Mouse (Mus musculus): ENCODE measurements around the gene Ovol3. TPM values are rescaled to one million over a fixed set of nuclear protein-coding genes. Genes with fewer than 3 reads are reported as not detected.
"Not testable (repeated sequence)": the region's sequence is repeated elsewhere in the genome, so short reads cannot be mapped to it uniquely, and the experiment has no call there.

Gene Ovol3
- total RNA-seq, 1 experiment from 2014 or later: not detected

DNA sequence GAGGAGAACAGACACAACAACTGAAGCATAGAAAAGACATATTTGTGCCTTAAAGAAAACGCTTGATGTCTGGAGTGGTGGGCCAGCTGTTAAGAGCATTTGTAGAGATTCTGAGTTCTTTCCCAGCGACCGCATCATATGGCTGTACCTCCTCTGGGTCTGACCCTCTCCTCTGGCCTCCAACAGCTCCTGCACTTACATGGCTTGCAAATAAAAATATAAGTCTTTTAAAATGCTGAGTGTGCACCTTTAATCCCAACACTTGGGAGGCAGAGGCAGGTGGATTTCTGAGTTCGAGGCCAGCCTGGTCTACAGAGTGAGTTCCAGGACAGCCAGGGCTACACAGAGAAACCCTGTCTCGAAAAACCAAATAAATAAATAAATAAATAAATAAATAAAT, 34.9 kb downstream of the Ovol3 start:
- ATAC-seq (replicated peaks in 1 of 2; ENCODE audit: insufficient read depth in 1 of 2, low FRiP score in 2 of 2, low TSS enrichment in 1 of 2, low read depth in 1 of 2, poor library complexity in 2 of 2, severe bottlenecking in 2 of 2): not testable (repeated sequence)

DNA sequence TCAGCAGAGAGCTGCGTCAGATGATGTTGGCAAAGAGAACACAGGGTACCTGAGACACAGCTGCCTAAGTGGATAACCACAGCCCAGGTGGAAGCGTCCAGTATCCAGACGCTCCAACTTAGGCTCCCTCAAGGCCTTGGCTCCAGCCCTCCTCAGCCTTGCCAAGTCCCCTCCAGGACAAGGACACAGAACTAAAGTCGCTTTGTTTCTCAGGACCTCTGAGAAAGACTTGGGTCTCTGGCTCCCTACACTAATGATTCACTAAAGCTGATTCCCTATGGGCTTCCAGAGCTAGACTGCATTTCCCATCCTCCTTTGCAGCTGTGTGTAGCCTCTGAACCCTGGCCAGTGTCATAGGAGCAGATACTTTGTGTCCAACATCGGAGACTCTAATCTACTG, 35.3 kb downstream of the Ovol3 start:
- no peak for ATAC-seq (replicated peaks in 1 of 2; ENCODE audit: insufficient read depth in 1 of 2, low FRiP score in 2 of 2, low TSS enrichment in 1 of 2, low read depth in 1 of 2, poor library complexity in 2 of 2, severe bottlenecking in 2 of 2)

DNA sequence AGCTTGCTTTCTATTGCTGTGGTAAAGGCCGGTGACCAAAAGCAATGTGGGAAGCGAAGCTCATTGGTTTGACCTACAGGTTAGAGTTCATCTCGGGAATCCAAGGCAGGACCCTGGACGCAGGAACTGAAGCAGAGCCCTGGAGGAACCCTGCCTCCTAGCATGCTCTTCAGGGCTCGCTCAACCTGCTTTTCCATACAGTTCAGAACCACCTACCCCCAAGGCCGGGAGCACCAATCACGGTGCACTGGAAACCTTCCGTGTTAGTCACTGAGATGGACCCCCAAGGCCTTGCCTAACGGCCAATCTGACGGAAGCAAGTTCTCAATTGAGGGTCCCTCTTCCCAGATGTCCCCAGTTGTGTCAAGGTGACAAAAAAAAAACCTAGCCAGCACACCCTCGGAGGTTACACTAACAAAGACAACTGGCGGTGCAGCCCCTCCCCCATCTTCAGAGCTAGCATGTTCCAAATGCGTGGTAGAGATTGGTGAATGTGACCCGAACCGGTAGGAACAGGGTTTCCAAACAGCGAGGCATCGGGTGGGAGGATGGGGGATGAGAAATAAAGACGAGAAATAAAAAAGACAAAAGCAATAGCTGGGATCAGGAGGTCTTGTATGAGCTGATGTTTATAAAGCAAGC, 35.9 kb downstream of the Ovol3 start:
- ATAC-seq (replicated peaks in 1 of 2; ENCODE audit: insufficient read depth in 1 of 2, low FRiP score in 2 of 2, low TSS enrichment in 1 of 2, low read depth in 1 of 2, poor library complexity in 2 of 2, severe bottlenecking in 2 of 2): no peak

- peak; percentile 66 to 78 for ATAC-seq (replicated peaks in 1 of 2; ENCODE audit: insufficient read depth in 1 of 2, low FRiP score in 2 of 2, low TSS enrichment in 1 of 2, low read depth in 1 of 2, poor library complexity in 2 of 2, severe bottlenecking in 2 of 2)
Observed at GRCm38 (mm10) chr7:30198481-30198971, 37.0 kb downstream of the Ovol3 start, which contains the start of gene Capns1. Capns1 (minus strand) TSS chr7:30198811.

DNA sequence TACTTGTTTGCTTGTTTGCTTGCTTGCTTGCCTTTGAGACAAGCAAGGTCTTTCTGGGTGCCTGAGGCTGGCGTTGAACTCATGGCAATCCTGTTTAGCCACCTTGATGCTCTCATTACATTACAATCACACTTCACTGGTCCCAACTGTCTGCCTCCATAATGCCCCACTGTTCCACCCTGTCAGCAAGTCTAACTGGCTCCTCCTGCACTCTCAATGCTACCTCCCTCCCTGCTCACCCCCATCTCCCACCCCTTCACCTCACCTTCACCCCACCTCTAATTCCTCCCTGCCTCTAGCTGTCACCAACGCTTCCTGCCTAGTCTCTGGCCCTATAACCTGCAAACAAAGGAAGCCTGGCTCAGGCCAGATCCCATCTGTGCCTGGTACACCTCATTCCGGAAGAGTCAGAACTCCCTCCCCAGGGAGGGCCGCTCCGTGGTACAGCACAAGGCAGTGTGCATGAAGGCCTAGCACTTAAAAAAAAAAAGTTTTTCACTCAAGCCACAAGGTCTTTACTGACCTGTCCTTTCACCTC, 37.9 kb downstream of the Ovol3 start:
- no peak for ATAC-seq (replicated peaks in 1 of 2; ENCODE audit: insufficient read depth in 1 of 2, low FRiP score in 2 of 2, low TSS enrichment in 1 of 2, low read depth in 1 of 2, poor library complexity in 2 of 2, severe bottlenecking in 2 of 2)

GRCm38 (mm10) chr7:30196171-30196570, 39.4 kb downstream of the Ovol3 start:
- no peak for ATAC-seq (replicated peaks in 1 of 2; ENCODE audit: insufficient read depth in 1 of 2, low FRiP score in 2 of 2, low TSS enrichment in 1 of 2, low read depth in 1 of 2, poor library complexity in 2 of 2, severe bottlenecking in 2 of 2)

DNA sequence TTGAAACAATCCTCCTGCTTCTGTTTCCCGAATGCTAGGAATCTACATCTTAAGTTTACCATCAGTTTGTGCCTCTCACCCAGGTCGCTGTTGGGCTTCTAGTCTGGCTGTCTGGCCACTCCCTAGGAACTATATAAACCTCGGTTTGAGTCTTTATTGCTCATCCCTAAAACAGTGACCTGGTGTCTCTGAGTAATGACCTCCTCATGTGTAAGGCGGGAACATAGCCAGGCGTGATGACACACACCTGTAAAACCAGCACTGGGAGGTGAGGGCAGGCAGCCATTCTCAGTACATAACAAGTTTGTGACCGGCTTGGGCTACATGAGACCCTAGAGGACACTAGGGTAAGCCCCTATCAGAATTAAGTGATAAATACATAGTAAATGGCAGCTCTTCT, 40.1 kb downstream of the Ovol3 start:
- ATAC-seq (replicated peaks in 1 of 2; ENCODE audit: insufficient read depth in 1 of 2, low FRiP score in 2 of 2, low TSS enrichment in 1 of 2, low read depth in 1 of 2, poor library complexity in 2 of 2, severe bottlenecking in 2 of 2): no peak

GRCm38 (mm10) chr7:30194884-30195283, 40.6 kb downstream of the Ovol3 start:
- ATAC-seq (replicated peaks in 1 of 2; ENCODE audit: insufficient read depth in 1 of 2, low FRiP score in 2 of 2, low TSS enrichment in 1 of 2, low read depth in 1 of 2, poor library complexity in 2 of 2, severe bottlenecking in 2 of 2): peak; percentile 85 to 87

DNA sequence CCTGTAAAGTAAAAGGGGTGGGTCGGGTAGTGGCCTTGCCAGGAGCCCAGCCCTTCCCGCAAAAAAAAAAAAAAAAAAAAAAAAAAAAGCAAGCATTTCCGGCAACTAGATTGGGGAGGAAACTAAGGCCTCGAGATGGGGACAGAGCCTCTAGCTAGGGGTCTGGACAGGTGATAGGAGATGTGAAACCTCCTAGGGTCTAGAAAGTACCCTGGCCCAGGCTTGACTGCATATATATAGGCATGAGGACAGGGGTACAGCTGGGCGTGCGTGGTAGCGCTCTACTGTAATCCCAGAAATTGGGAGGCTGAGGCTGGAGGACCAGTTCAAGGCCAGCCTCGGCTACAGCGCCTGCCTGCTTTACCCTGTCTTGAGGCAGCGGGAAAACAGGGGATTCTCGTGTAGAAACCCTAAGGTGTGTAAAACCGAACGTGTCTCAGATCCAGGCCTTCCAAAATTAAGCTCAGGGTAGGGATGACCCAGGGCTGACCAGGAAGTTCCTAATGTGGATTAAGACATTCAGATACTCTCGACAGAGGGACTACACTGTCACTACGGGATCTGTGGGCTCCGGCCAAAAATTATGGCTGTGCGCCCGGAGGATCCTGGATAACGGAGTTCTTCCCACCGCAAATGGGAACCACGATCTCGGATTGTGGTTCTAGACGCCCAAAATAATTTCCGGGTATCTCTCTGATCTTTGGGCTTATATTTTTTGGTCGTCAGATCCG, 41.3 kb downstream of the Ovol3 start:
- peak; percentile 8 to 17; a peak in 1 of 4 replicates for ATAC-seq (replicated peaks in 1 of 2; ENCODE audit: insufficient read depth in 1 of 2, low FRiP score in 2 of 2, low TSS enrichment in 1 of 2, low read depth in 1 of 2, poor library complexity in 2 of 2, severe bottlenecking in 2 of 2)

DNA sequence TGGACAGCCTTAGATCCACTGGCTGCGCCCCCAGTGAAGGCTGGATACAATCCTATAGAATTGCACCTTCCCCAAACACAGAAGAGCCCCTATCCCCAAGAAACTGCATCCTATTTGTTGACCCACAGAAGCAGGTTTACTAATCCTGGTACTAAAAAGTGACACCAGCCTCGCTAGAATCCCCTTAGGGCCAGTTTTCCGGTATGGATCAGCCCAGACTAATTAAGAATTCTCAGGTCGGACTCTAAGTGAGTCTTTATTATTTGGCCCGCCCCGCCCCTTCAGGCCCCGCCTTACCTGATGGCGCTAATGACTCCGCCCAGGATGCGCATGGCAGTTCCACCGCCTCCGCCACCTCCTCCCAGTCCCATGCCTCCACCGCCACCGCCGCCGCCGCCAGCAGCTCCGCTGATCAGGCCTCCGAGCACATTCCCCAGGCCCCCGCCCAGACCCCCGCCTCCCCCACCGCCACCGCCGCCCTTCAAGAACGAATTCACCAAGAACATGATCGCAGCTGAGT, 41.9 kb downstream of the Ovol3 start:
- peak; percentile 44 to 73; a peak in 3 of 4 replicates for ATAC-seq (replicated peaks in 1 of 2; ENCODE audit: insufficient read depth in 1 of 2, low FRiP score in 2 of 2, low TSS enrichment in 1 of 2, low read depth in 1 of 2, poor library complexity in 2 of 2, severe bottlenecking in 2 of 2)

- ATAC-seq (replicated peaks in 1 of 2; ENCODE audit: insufficient read depth in 1 of 2, low FRiP score in 2 of 2, low TSS enrichment in 1 of 2, low read depth in 1 of 2, poor library complexity in 2 of 2, severe bottlenecking in 2 of 2): no peak
Observed at GRCm38 (mm10) chr7:30193013-30193412, 42.5 kb downstream of the Ovol3 start.

DNA sequence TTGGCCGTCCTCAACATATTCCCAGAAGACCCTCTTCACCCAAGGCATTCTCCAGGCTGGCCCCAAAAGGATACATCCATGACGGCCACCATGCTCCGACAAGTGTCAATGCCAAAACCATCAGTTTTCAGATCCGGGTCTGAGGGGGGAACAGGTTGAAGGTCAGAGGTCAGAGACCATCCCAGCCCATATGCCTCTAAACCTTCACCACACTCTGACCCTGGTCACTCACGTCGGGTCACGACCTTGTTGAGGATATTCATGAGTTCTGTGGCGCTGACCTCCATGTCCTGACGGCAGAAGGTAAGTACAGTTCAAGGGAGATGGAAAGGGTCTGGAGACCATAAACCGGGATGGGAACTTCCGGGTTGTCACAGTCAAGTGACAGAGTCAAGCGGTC, 43.4 kb downstream of the Ovol3 start:
- no peak for ATAC-seq (replicated peaks in 1 of 2; ENCODE audit: insufficient read depth in 1 of 2, low FRiP score in 2 of 2, low TSS enrichment in 1 of 2, low read depth in 1 of 2, poor library complexity in 2 of 2, severe bottlenecking in 2 of 2)

DNA sequence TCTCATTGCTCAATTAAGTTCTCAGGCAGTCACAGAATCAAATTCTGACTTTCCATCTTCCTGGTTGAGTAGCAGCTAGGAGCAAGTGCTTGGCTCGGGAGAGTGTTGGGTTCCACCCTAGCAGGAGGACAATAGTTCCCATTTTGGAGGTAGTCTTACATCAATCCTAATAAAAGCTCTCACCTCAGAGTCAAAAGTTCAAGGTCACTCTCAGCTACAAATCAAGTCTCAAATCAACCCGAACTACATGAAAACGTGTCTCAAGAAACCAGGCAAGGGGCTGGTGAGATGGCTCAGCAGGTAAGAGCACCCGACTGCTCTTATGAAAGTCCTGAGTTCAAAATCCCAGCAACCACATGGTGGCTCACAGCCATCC, 46.4 kb downstream of the Ovol3 start:
- no peak for ATAC-seq (replicated peaks in 1 of 2; ENCODE audit: insufficient read depth in 1 of 2, low FRiP score in 2 of 2, low TSS enrichment in 1 of 2, low read depth in 1 of 2, poor library complexity in 2 of 2, severe bottlenecking in 2 of 2)

DNA sequence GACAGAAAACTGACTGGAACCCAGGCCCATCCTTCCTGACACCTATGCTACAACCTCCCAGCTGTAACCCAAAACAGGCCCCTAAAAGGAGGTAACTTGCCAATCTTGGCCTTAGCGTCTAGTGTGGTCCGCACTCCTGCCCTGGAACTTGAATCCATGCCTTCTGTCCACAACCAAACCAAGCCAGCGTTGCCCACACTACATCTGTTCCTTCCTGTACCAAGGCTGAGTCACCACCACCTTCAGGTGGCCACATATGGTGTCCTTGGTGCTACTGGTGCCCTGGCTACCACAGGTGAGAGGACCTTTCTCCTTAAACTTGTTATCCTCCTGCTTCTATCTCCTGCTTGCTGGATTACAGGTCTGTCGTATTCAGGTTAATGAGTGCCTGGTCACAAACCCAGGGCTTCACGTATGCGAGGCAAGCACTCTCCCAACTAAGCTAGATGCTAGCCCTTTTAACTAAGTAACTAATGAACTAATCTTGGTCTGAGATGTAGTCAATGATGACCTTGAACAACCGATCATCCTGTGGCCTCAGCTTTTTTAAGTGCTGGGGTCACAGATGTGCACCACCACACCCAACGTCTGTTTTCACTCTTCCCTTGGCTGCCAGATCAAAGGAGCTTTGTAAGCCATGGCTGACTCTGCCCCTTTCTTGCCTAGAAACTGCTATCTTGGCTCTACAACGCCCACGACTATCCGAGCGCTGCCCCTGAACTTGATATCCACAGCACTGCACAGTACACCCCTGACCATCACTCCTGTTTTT, 47.0 kb downstream of the Ovol3 start:
- no peak for ATAC-seq (replicated peaks in 1 of 2; ENCODE audit: insufficient read depth in 1 of 2, low FRiP score in 2 of 2, low TSS enrichment in 1 of 2, low read depth in 1 of 2, poor library complexity in 2 of 2, severe bottlenecking in 2 of 2)

DNA sequence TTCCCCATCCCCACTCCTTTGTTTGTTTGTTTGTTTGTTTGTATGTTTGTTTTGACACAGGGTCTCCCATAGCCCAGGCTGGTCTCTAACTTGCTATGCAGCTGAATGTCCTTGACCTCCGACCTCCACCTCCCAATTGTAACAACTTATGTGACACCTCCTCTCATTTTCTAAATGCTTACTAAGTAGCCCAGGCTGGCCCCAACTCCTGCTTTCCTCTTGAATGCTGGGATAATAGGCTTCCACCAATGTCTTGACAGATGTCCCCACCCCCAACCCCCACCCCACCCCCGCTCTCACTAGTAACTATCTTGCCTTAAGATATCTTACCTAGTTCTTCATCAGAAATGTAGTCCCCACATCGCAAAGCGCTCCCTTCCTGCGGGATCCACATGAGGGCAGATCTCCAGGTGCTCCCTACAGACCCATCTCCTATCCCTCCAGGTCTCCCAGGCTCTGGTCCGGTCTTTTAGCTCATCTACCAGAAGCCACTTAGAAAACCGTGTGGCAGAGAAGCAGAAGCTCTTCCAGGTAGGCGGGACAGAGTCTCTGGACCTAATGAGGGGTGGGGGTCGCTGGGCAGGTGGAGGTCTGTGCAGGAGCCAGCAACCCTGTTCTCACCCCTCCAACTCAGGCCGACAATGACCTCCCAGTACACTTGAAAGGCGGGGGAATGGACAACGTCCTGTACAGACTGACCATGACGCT, 50.7 kb downstream of the Ovol3 start:
- ATAC-seq (replicated peaks in 1 of 2; ENCODE audit: insufficient read depth in 1 of 2, low FRiP score in 2 of 2, low TSS enrichment in 1 of 2, low read depth in 1 of 2, poor library complexity in 2 of 2, severe bottlenecking in 2 of 2): no peak

DNA sequence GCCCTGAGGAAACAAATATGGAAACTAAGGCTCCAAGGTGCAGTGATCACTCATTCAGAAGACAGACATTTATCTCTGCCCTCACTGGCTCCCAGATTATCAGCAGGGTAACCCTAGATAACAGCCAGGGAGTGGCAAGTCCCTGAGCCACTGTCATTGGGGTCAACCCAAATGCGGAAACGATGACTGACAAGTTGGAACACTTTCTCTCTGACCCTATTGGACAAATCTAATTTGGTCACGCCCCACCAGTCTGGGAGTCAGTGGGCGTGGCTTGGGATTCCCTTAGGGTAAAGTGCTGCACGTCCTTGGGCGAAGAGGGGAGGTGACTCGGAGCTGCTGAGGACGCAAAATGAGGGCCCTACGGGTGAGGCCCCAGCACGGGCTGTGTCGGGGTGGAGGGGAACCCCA, 51.6 kb downstream of the Ovol3 start, which contains the start of gene Cox7a1:
Gene Cox7a1 (plus strand): TSS at position 266 of the 411 bp plus-strand sequence.
- ATAC-seq (replicated peaks in 1 of 2; ENCODE audit: insufficient read depth in 1 of 2, low FRiP score in 2 of 2, low TSS enrichment in 1 of 2, low read depth in 1 of 2, poor library complexity in 2 of 2, severe bottlenecking in 2 of 2): peak; percentile 90 to 94
